ENCODE assay signal across 8 mouse cellular contexts in the genomic region with DNA sequence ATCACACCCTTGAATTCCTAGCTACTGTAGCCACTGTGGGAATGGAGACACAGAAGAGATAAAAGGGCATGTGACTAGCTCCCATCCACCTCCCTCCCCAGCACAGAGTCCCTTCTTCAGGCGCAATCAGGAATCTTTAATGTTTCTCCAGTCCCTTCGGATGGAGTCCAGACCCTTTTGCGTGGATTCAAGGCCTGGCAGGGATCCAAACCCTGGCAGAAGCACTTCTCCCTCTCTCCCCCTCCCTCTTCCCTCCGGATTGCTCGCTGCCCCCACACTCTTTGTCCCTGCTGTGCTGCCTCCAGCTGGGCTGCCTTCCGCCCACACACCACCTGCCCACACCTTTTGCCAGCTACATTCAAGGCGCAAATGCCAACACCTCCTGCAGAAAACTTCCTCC.
DNase-seq lines count a peak whose midpoint lies in the region; ATAC-seq and TF ChIP-seq lines count a peak whose summit lies in the region.

No protein-coding gene starts in this region.

- H3K9ac ChIP-seq in forebrain, embryonic 11.5 days (ENCODE audit: low read length): peak overlapping the region; percentile 0; the same call in 1 of the 2 replicates
- H3K9ac ChIP-seq in intestine, embryonic 16.5 days (ENCODE audit: low read depth, low read length): 0 out of 2 replicates have a peak overlapping the region, but pooled peaks have one; percentile 16

- peak; percentile 16 for DNase-seq in ES-CJ7 (ENCODE audit: low read depth, low spot score)
- no peak for DNase-seq in forebrain, embryonic 11.5 days (ENCODE audit: low spot score)
- DNase-seq in mesoderm, embryonic 11.5 days (ENCODE audit: low read depth, low spot score): peak; percentile 41
- DNase-seq in telencephalon, adult 2 months (ENCODE audit: low read depth, low spot score): peak; percentile 92
- no peak for DNase-seq in urinary bladder, postnatal 14 days (ENCODE audit: low spot score)
- DNase-seq in embryo, embryonic 11 days: no peak

- no peak overlapping the region for H3K4me2 ChIP-seq in forebrain, embryonic 11.5 days (ENCODE audit: low read depth, low read length, severe bottlenecking)
- H3K4me2 ChIP-seq in intestine, embryonic 16.5 days (ENCODE audit: low read depth, low read length): no peak overlapping the region

- ATAC-seq in forebrain, embryonic 11.5 days (replicated peaks; ENCODE audit: low FRiP score): 0 out of 2 replicates have a peak, but pooled peaks have one; percentile 12
- peak; percentile 65 for ATAC-seq in intestine, embryonic 16.5 days

- WGBS in forebrain, embryonic 11.5 days: 19% methylated on average over 7 of the region's 7 CpGs
- WGBS in intestine, embryonic 16.5 days: 26% methylated on average over 7 of the region's 7 CpGs

- no peaks in the 10 kb centered on the region for H3K9me3 ChIP-seq in E14TG2a.4 (ENCODE audit: low read length)
- H3K9me3 ChIP-seq in forebrain, embryonic 11.5 days (ENCODE audit: control insufficient read depth, low read length): no peaks in the 10 kb centered on the region
- no peaks in the 10 kb centered on the region for H3K9me3 ChIP-seq in intestine, embryonic 16.5 days (ENCODE audit: control insufficient read depth, low read length)

- H3K27ac ChIP-seq in forebrain, embryonic 11.5 days (ENCODE audit: low read depth, low read length): no peak overlapping the region
- peak overlapping the region; percentile 44; the same call in 1 of the 2 replicates for H3K27ac ChIP-seq in intestine, embryonic 16.5 days (ENCODE audit: low read length)

- peak overlapping the region; percentile 84 for H3K4me3 ChIP-seq in E14TG2a.4 (replicated peaks; ENCODE audit: low read length)
- no peak overlapping the region for H3K4me3 ChIP-seq in forebrain, embryonic 11.5 days (ENCODE audit: low read depth, low read length)
- no peak overlapping the region for H3K4me3 ChIP-seq in intestine, embryonic 16.5 days (ENCODE audit: low read length)

- no peak for TF ChIP-seq CTCF in E14TG2a.4 (conservative IDR thresholded peaks at IDR 0.05; ENCODE audit: low read length)

- peaks cover 92% of the 10 kb centered on the region for H3K4me1 ChIP-seq in E14TG2a.4 (replicated peaks; ENCODE audit: low read depth, low read length)
- peaks cover 18% of the 10 kb centered on the region; the same call in 1 of the 2 replicates for H3K4me1 ChIP-seq in forebrain, embryonic 11.5 days (replicated peaks; ENCODE audit: control insufficient read depth, insufficient read depth, low read length)
- peaks cover 22% of the 10 kb centered on the region for H3K4me1 ChIP-seq in intestine, embryonic 16.5 days (ENCODE audit: control insufficient read depth, insufficient read depth, low read length)

- peaks cover 41% of the 10 kb centered on the region for H3K36me3 ChIP-seq in E14TG2a.4 (ENCODE audit: insufficient read depth, low read length)
- H3K36me3 ChIP-seq in forebrain, embryonic 11.5 days (ENCODE audit: control insufficient read depth, insufficient read depth, low read length): no peaks in the 10 kb centered on the region; the same call in 1 of the 2 replicates
- H3K36me3 ChIP-seq in intestine, embryonic 16.5 days (ENCODE audit: control insufficient read depth, insufficient read depth, low read length): no peaks in the 10 kb centered on the region

- no peaks in the 10 kb centered on the region for H3K27me3 ChIP-seq in E14TG2a.4 (ENCODE audit: insufficient read depth, low read length)
- no peaks in the 10 kb centered on the region for H3K27me3 ChIP-seq in forebrain, embryonic 11.5 days (ENCODE audit: control insufficient read depth, insufficient read depth, low read length)
- H3K27me3 ChIP-seq in intestine, embryonic 16.5 days (replicated peaks; ENCODE audit: control insufficient read depth, insufficient read depth, low read length): no peaks in the 10 kb centered on the region

Comparison
In these comparisons a context has a peak if more than half of its experiments do, and no peak if none do; other contexts are left out.
1. DNase-seq: peak in ES-CJ7 (single experiment), mesoderm, embryonic 11.5 days (single experiment) and telencephalon, adult 2 months (single experiment); none in forebrain, embryonic 11.5 days (single experiment), urinary bladder, postnatal 14 days (single experiment) and embryo, embryonic 11 days (single experiment).